Mouse (Mus musculus) lung, postnatal 14 days (tissue): ENCODE measurements around the gene Gm42688.

Experiments
- DNase-seq: peaks from one replicate; pipeline ENCODE4 v3.0.0; 2021

Gene Gm42688

GRCm38 (mm10) chr6:83101316-83101687, at the start of gene Gm42688, which contains the start of gene Ccdc142:
Gm42688 (plus strand) TSS chr6:83101617.
Ccdc142 (plus strand) TSS chr6:83101601.
- DNase-seq = peak; percentile 90

GRCm38 (mm10) chr6:83053136-83053960, 48.1 kb upstream of the Gm42688 start:
- peak; percentile 27 for DNase-seq

- DNase-seq = peak; percentile 95
Measured at GRCm38 (mm10) chr6:83054074-83054851, 47.2 kb upstream of the Gm42688 start, which contains the start of gene Aup1. Aup1 (plus strand) TSS chr6:83054521.

GRCm38 (mm10) chr6:83054871-83055431, 46.5 kb upstream of the Gm42688 start, which contains the start of gene Htra2:
Htra2 (minus strand) TSS chr6:83055273.
- DNase-seq = peak; percentile 43

- no peak for DNase-seq
Measured at GRCm38 (mm10) chr6:83057790-83058189, 43.6 kb upstream of the Gm42688 start, which contains the start of gene Dqx1. Dqx1 (plus strand) TSS chr6:83057844.

- DNase-seq = no peak
Measured at GRCm38 (mm10) chr6:83058725-83059124, 42.7 kb upstream of the Gm42688 start.

- DNase-seq = no peak
Measured at GRCm38 (mm10) chr6:83065995-83066394, 35.4 kb upstream of the Gm42688 start.

- DNase-seq = no peak
Measured at GRCm38 (mm10) chr6:83066441-83066840, 35.0 kb upstream of the Gm42688 start.

- no peak for DNase-seq
Measured at GRCm38 (mm10) chr6:83068221-83068620, 33.2 kb upstream of the Gm42688 start.

- no peak for DNase-seq
Measured at GRCm38 (mm10) chr6:83068706-83069487, 32.5 kb upstream of the Gm42688 start.

- no peak for DNase-seq
Measured at GRCm38 (mm10) chr6:83069488-83070246, 31.8 kb upstream of the Gm42688 start.

GRCm38 (mm10) chr6:83070247-83070310, 31.3 kb upstream of the Gm42688 start, which contains the start of gene Tlx2:
Tlx2 (minus strand) TSS chr6:83070293.
- no peak for DNase-seq

- DNase-seq = peak; percentile 18
Measured at GRCm38 (mm10) chr6:83070311-83071219, 30.9 kb upstream of the Gm42688 start.

- DNase-seq = no peak
Measured at GRCm38 (mm10) chr6:83071220-83071619, 30.2 kb upstream of the Gm42688 start.

- DNase-seq = no peak
Measured at GRCm38 (mm10) chr6:83074979-83075378, 26.4 kb upstream of the Gm42688 start.

GRCm38 (mm10) chr6:83077630-83078323, 23.6 kb upstream of the Gm42688 start, which contains the start of gene Pcgf1:
Pcgf1 (plus strand) TSS chr6:83077869.
- peak; percentile 24 for DNase-seq

GRCm38 (mm10) chr6:83078324-83078858, 23.0 kb upstream of the Gm42688 start:
- DNase-seq = peak; percentile 100

GRCm38 (mm10) chr6:83080210-83080609, 21.2 kb upstream of the Gm42688 start:
- no peak for DNase-seq

- no peak for DNase-seq
Measured at GRCm38 (mm10) chr6:83083497-83083896, 17.9 kb upstream of the Gm42688 start.

- DNase-seq = no peak
Measured at GRCm38 (mm10) chr6:83084477-83084876, 16.9 kb upstream of the Gm42688 start.
